Mouse (Mus musculus) lung, embryonic 14.5 days (tissue): ENCODE results near the gene Gm15023. TPM values are rescaled to one million over a fixed set of nuclear protein-coding genes. Genes with fewer than 3 reads are reported as not detected.
"Not testable (repeated sequence)": the region's sequence is repeated elsewhere in the genome, so short reads cannot be mapped to it uniquely, and the experiment has no call there.

ENCODE experiments used
- ATAC-seq: fragments of 200-750 bp; cut with Nextera tagmentation; 2 replicates; pipeline ENCODE4 v1.8.0; 2017; ENCODE audit warnings: mild to moderate bottlenecking, moderate TSS enrichment, moderate library complexity; ENCODE audit not compliant: insufficient read depth
- DNase-seq: peaks from one replicate; pipeline ENCODE4 v3.0.0-alpha.2; 2015
- H3K27ac ChIP-seq: fragments of 300-500 bp; sonication (generic); 2 replicates; pipeline ENCODE4 v1.5.1; 2014; ENCODE audit warnings: low read depth, mild to moderate bottlenecking, moderate library complexity
- H3K27me3 ChIP-seq: fragments of 300-500 bp; sonication (generic); 2 replicates; pipeline ENCODE4 v1.6.1; 2014; ENCODE audit warnings: low read length, control low read depth; ENCODE audit not compliant: insufficient read depth
- H3K36me3 ChIP-seq: fragments of 300-500 bp; sonication (generic); 2 replicates; pipeline ENCODE4 v1.6.1; 2014; ENCODE audit warnings: control low read depth; ENCODE audit not compliant: insufficient read depth
- H3K4me1 ChIP-seq: fragments of 300-500 bp; sonication (generic); 2 replicates; pipeline ENCODE4 v1.6.1; 2014; ENCODE audit warnings: antibody characterized with exemption, control low read depth; ENCODE audit not compliant: insufficient read depth
- H3K4me2 ChIP-seq: fragments of 300-500 bp; sonication (generic); 2 replicates; pipeline ENCODE4 v1.6.1; 2014; ENCODE audit warnings: mild to moderate bottlenecking
- H3K4me3 ChIP-seq: fragments of 300-500 bp; sonication (generic); 2 replicates; pipeline ENCODE4 v1.5.1; 2014; ENCODE audit warnings: low read depth, low read length
- H3K9ac ChIP-seq: fragments of 300-500 bp; sonication (generic); 2 replicates; pipeline ENCODE4 v1.6.1; 2014
- H3K9me3 ChIP-seq: fragments of 300-500 bp; sonication (generic); 2 replicates; pipeline ENCODE4 v1.6.1; 2016; ENCODE audit warnings: low read depth, low read length, control low read depth
- CTCF ChIP-seq: IDR thresholded peaks from 2 replicates; pipeline ENCODE4 v1.5.1; 2016; ENCODE audit warnings: antibody characterized with exemption, low read depth
- WGBS: fragments of 180-500 bp; shearing (Covaris S2); extraction: QIAGEN DNeasy Blood & Tissue Kit; methylation state at CpG from one replicate; pipeline ENCODE4 v1.1.7; 2014; 5-methylcytosine and 5-hydroxymethylcytosine counted together
- polyA plus RNA-seq: library from polyadenylated mRNA; unstranded; fragments of >200 nt; fragmentation: Nextera tagmentation; extraction: Ambion mirVana; gene quantifications from 2 replicates; pipeline ENCODE4 v1.2.1, GENCODE M21; 2014

Gene Gm15023
- polyA plus RNA-seq, result not detected in 2 replicates

DNA sequence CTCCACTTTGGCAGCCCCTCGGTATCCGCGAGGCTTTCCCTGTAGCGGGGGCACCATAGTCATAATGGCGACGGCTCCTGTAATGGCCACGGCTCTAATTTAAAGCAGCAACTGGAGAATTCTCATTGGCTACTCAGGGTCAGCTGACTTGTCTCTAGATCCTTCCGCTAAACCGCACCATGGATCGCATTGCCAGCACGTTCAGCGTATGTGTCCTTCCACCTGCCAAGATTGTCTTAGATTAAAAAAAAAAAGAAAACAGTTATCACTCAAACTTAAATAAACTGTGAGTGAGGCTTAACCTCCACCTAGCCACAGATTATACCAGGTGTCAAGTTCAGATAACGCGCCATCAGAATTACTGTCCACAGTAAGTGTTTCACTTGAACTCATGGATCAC lies at the start of gene Gm15023:
Gene Gm15023 (minus strand): TSS at position 101 of the 400 bp plus-strand sequence.
- DNase-seq, ATAC-seq, H3K36me3 ChIP-seq, H3K27me3 ChIP-seq, H3K4me3 ChIP-seq, H3K9ac ChIP-seq, H3K4me2 ChIP-seq, H3K9me3 ChIP-seq, H3K4me1 ChIP-seq, H3K27ac ChIP-seq: not testable (repeated sequence)
- WGBS, result 96% methylated on average over 5 of the region's 14 CpGs

DNA sequence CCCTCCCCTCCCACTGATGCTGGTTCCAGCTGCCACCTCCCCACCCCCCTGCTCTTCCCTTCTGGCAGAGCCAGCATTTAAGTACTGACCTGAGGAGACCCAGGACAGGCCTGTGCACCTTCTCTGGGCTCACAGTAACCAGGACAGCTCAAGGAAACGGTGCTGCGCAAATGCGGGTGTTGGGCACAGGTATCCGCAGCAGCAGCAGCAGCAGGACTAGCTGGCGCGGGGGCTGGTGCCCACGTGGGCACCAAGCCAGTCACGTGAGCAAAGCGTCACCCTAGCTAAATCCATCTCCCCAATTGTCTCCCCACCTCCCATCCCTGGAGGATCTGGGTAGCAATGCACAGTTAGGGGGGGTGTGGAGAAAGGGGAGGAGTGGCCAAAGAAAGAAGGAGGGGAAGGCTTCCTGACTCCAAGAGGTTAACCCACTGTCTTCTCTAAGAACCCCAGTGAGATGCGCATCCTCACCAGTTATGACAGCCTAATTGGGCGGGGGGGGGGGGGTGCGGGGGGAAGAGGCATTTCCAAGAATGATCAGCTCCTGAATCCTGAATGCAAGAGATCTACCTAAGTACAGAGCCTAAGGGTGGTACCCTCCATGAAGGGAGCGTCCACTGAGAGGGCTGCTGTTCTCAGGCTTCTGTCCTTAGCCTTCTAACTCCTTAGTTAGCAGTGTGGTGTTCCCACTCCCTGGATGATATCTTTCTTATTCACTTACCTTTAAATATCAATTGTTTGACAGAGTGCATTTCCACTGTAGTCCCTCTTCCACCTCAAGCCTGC lies 33.2 kb upstream of the Gm15023 start, which contains the start of gene Tceal6:
Gene Tceal6 (minus strand): TSS at position 252 of the 786 bp plus-strand sequence.
- Histone ChIP-seq H3K9me3 (no peaks in the 10 kb centered on the region), H3K27ac (no peak within 1 kb of the TSS), H3K27me3 (no peaks in the 10 kb centered on the region), H3K36me3 (no peaks in the 10 kb centered on the region), H3K4me1 (no peaks in the 10 kb centered on the region), H3K4me3 (peak within 1 kb of the TSS; percentile 25), H3K4me2 (peak within 1 kb of the TSS; percentile 56), H3K9ac (no peak within 1 kb of the TSS)
- ATAC-seq (0 out of 2 replicates have a peak, but pooled peaks have one; percentile 38), DNase-seq (no peak)
- TF ChIP-seq CTCF, result no peak
- WGBS, result 27% methylated on average over 12 of the region's 13 CpGs

DNA sequence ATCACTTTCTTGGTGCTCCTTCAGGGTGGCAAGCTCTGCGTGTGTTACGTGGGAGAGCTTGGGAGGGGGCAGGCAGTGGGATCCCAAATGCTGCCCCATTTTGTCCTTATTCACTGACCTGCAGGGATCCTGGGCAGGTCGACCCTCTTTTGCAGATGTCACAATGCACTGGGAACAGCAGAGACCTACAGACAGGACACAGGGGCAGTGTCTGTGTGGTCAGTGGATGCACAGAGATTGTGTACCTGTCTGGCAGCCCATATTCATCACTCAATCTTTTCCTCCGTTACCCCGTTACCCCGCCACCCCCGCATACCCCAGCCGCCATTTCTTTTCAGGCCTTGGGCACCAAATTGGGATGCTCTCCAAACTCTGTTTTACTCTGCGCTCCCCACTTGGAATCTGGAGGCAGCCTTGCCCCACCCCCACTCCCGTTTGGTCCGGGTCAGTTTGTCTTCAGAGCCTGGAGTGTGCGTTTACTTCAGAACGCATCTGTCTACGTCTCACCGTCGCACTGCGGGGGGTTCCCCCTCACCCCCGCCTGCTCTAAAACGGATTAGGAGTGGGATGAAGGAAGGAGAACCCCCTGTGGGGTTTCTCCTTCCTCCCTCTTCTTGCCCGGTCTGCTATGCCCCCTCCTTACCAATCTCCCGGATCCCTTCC lies 32.5 kb upstream of the Gm15023 start:
- H3K36me3 ChIP-seq, H3K9me3 ChIP-seq, H3K27ac ChIP-seq, H3K27me3 ChIP-seq, H3K9ac ChIP-seq, ATAC-seq, H3K4me1 ChIP-seq: not testable (repeated sequence)
- peak overlapping the region; percentile 56 for H3K4me2 ChIP-seq
- 13% methylated on average over 18 of the region's 21 CpGs for WGBS
- DNase-seq, result peak; percentile 3
- peak overlapping the region; percentile 25 for H3K4me3 ChIP-seq

DNA sequence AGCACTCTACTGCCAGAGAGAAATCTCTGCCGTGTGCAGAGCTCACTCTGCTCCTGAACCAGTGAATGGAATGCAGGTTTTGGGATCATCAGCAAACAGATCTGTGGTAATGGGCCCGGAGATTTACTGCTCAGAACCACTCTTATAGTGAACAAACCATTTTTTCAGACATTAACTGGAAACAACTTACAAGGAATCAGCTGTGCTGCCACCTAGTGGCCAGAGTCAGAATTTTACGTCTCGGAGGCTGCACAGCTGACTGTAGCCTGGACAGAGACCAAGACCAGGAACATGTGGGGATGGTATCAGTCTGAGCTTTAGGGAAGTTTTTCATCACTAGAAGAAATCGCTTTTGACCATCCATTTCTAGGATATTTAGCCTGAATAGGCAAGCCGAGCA lies 12.5 kb upstream of the Gm15023 start:
- not testable (repeated sequence) for H3K27me3 ChIP-seq, H3K9me3 ChIP-seq, DNase-seq, ATAC-seq, H3K27ac ChIP-seq, H3K36me3 ChIP-seq, H3K4me1 ChIP-seq, H3K4me3 ChIP-seq, H3K9ac ChIP-seq, H3K4me2 ChIP-seq
- WGBS, result no CpG with 5 or more reads among the region's 6 CpGs

DNA sequence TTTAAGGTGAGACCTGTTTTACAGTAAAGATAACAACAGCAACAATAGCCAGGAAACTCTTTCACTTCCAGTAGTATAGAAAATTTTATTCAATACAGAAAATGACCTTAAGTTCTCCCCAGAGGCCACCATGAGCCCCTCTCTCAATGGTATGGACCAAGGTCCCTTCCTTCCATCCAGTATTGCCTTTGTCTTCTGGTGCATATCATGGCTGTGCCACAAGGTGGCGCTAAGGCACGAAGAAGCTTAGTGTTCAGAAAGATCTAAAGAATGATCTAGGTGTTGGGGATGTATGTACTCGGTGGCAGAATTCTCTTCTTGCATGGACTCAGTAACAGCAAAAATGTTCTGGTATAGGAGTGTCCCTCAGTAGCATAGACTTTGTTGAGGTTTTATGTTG lies 11.2 kb upstream of the Gm15023 start:
- H3K9me3 ChIP-seq, H3K9ac ChIP-seq, H3K4me2 ChIP-seq, H3K4me1 ChIP-seq, DNase-seq, H3K36me3 ChIP-seq, H3K27ac ChIP-seq, H3K27me3 ChIP-seq, ATAC-seq, H3K4me3 ChIP-seq: not testable (repeated sequence)
- no CpG with 5 or more reads among the region's 3 CpGs for WGBS

Other genes starting within 250 kb of the Gm15023 start
- 0.67 and 0.85 TPM in 2 replicates for gene Nxf2, start 212.9 kb downstream of the Gm15023 start, polyA plus RNA-seq
- 4.8 and 7.0 TPM in 2 replicates for gene Zmat1, start 168.4 kb downstream of the Gm15023 start, polyA plus RNA-seq
- 0.20 and 0.54 TPM in 2 replicates for gene Tceal6, start 33.1 kb upstream of the Gm15023 start, polyA plus RNA-seq
- gene Pramel3, start 124.7 kb upstream of the Gm15023 start, polyA plus RNA-seq, result not detected in 2 replicates
- 0.04 TPM in 1 of 2 replicates, not detected in the other for gene Gm5128, start 195.7 kb upstream of the Gm15023 start, polyA plus RNA-seq